ENCODE assay signal across 8 mouse cellular contexts in genomic region chr13:56428724-56429500, GRCm38 (mm10). TPM values are rescaled to one million over a fixed set of nuclear protein-coding genes. Genes with fewer than 3 reads are reported as not detected.
DNase-seq lines count a peak whose midpoint lies in the region; ATAC-seq and TF ChIP-seq lines count a peak whose summit lies in the region.

No protein-coding gene starts in this region.

- no peak for TF ChIP-seq POLR2A in brain, embryonic 14.5 days (IDR thresholded peaks at IDR 0.05; ENCODE audit: borderline replicate concordance, extremely low read depth, insufficient read depth, insufficient read length, poor library complexity, severe bottlenecking)

- no peaks in the 10 kb centered on the region for H3K9me3 ChIP-seq in E14TG2a.4 (ENCODE audit: low read length)
- no peaks in the 10 kb centered on the region for H3K9me3 ChIP-seq in forebrain, embryonic 11.5 days (ENCODE audit: control insufficient read depth, low read length)

- 31% methylated on average over 16 of the region's 16 CpGs for WGBS in forebrain, embryonic 11.5 days

- H3K4me2 ChIP-seq in forebrain, embryonic 11.5 days (ENCODE audit: low read depth, low read length, severe bottlenecking) = no peak overlapping the region

- ATAC-seq in forebrain, embryonic 11.5 days (replicated peaks; ENCODE audit: low FRiP score) = peak; percentile 67

- DNase-seq in brain, embryonic 14.5 days (ENCODE audit: low read depth) = peak; percentile 85
- DNase-seq in forebrain, embryonic 11.5 days (ENCODE audit: low spot score) = peak; percentile 92
- peak; percentile 84 for DNase-seq in heart, postnatal 4 days
- peak; percentile 33 to 66 for DNase-seq in layer of hippocampus, adult 8-10 months (ENCODE audit: low spot score in 2 of 2)
- DNase-seq in lung, postnatal 10 days = peak; percentile 77
- peak; percentile 62 for DNase-seq in right cerebral cortex, adult 18-20 months
- DNase-seq in urinary bladder, postnatal 4 days (ENCODE audit: low spot score in 2 of 2) = peak; percentile 63 to 79

- no peaks in the 10 kb centered on the region for H3K36me3 ChIP-seq in E14TG2a.4 (ENCODE audit: insufficient read depth, low read length)
- H3K36me3 ChIP-seq in forebrain, embryonic 11.5 days (ENCODE audit: control insufficient read depth, insufficient read depth, low read length) = no peaks in the 10 kb centered on the region

- H3K27me3 ChIP-seq in E14TG2a.4 (ENCODE audit: insufficient read depth, low read length) = peaks cover 74% of the 10 kb centered on the region
- no peaks in the 10 kb centered on the region; the same call in 1 of the 2 replicates for H3K27me3 ChIP-seq in forebrain, embryonic 11.5 days (ENCODE audit: control insufficient read depth, insufficient read depth, low read length)

- no peak overlapping the region for H3K27ac ChIP-seq in forebrain, embryonic 11.5 days (ENCODE audit: low read depth, low read length)

- peak; percentile 51 for TF ChIP-seq CTCF in E14TG2a.4 (conservative IDR thresholded peaks at IDR 0.05; ENCODE audit: low read length)
- TF ChIP-seq CTCF in brain, embryonic 14.5 days (IDR thresholded peaks at IDR 0.05; ENCODE audit: borderline replicate concordance, extremely low read depth, insufficient read depth, insufficient read length) = peak; percentile 89

- H3K4me3 ChIP-seq in E14TG2a.4 (replicated peaks; ENCODE audit: low read length) = no peak overlapping the region
- no peak overlapping the region for H3K4me3 ChIP-seq in forebrain, embryonic 11.5 days (ENCODE audit: low read depth, low read length)

- peaks cover 33% of the 10 kb centered on the region for H3K4me1 ChIP-seq in E14TG2a.4 (replicated peaks; ENCODE audit: low read depth, low read length)
- H3K4me1 ChIP-seq in forebrain, embryonic 11.5 days (replicated peaks; ENCODE audit: control insufficient read depth, insufficient read depth, low read length) = peaks cover 6% of the 10 kb centered on the region; the same call in 1 of the 2 replicates

- no peak overlapping the region for H3K9ac ChIP-seq in forebrain, embryonic 11.5 days (ENCODE audit: low read length)

RNA-seq across cellular contexts. Expression of gene Gm3045, which starts 2.5 kb away (rescaled TPM):
- not detected in 2 replicates for polyA plus RNA-seq in brain, embryonic 14.5 days (2012; rRNA removed)
- polyA plus RNA-seq in forebrain, embryonic 11.5 days (2014; fragmentation: Nextera tagmentation; extraction: Ambion mirVana) = not detected in 2 replicates
- total RNA-seq in heart, postnatal 4 days (2021) = not detected
- not detected for total RNA-seq in layer of hippocampus, adult 8-10 months (2022)

RNA-seq across cellular contexts. Expression of gene Slc25a48, which starts 9.2 kb away (rescaled TPM):
- 0.13 and 0.27 TPM in 2 replicates for polyA plus RNA-seq in brain, embryonic 14.5 days (2012; rRNA removed)
- polyA plus RNA-seq in forebrain, embryonic 11.5 days (2014; fragmentation: Nextera tagmentation; extraction: Ambion mirVana) = not detected in 2 replicates
- total RNA-seq in heart, postnatal 4 days (2021) = under 1 TPM in 1 of 2 experiments, not detected in 1; 0.07 TPM
- under 1 TPM; 0.09 to 0.25 (median 0.16) TPM for total RNA-seq in layer of hippocampus, adult 8-10 months (2022)

RNA-seq across cellular contexts. Expression of gene Il9, which starts 53.1 kb away (rescaled TPM):
- polyA plus RNA-seq in brain, embryonic 14.5 days (2012; rRNA removed) = not detected in 2 replicates
- polyA plus RNA-seq in forebrain, embryonic 11.5 days (2014; fragmentation: Nextera tagmentation; extraction: Ambion mirVana) = not detected in 2 replicates
- not detected for total RNA-seq in heart, postnatal 4 days (2021)
- total RNA-seq in layer of hippocampus, adult 8-10 months (2022) = not detected
